Mouse (Mus musculus) kidney, adult 2 months (tissue): ENCODE measurements around the gene Fam13a. TPM values are rescaled to one million over a fixed set of nuclear protein-coding genes. Genes with fewer than 3 reads are reported as not detected.

ENCODE experiments used
- DNase-seq: peaks from one replicate; pipeline ENCODE4 v3.0.0; 2021
- H3K27ac ChIP-seq: fragments of 200-500 bp; 2 replicates; pipeline ENCODE4 v1.5.1; 2012; ENCODE audit warnings: low read depth, low read length, control low read depth, inconsistent platforms; ENCODE audit not compliant: insufficient read depth
- H3K27me3 ChIP-seq: fragments of 200-500 bp; replicated peaks from 2 replicates; pipeline ENCODE4 v1.6.1; 2012; ENCODE audit warnings: mild to moderate bottlenecking, moderate library complexity, low read length, inconsistent platforms; ENCODE audit not compliant: control insufficient read depth, insufficient read depth
- H3K36me3 ChIP-seq: fragments of 200-500 bp; 2 replicates; pipeline ENCODE4 v1.6.1; 2012; ENCODE audit warnings: mild to moderate bottlenecking, moderate library complexity, low read length, inconsistent platforms; ENCODE audit not compliant: control insufficient read depth, insufficient read depth
- H3K4me1 ChIP-seq: fragments of 200-500 bp; 2 replicates; pipeline ENCODE4 v1.6.1; 2011; ENCODE audit warnings: low read length; ENCODE audit not compliant: control insufficient read depth, insufficient read depth
- H3K4me3 ChIP-seq: fragments of 200-500 bp; 2 replicates; pipeline ENCODE4 v1.5.1; 2011; ENCODE audit warnings: mild to moderate bottlenecking, low read depth, low read length, control low read depth; ENCODE audit not compliant: insufficient read depth
- CTCF ChIP-seq: fragments of 200-500 bp; conservative IDR thresholded peaks from 2 replicates; pipeline ENCODE4 v1.5.1; 2011; ENCODE audit warnings: low read depth, mild to moderate bottlenecking, control low read depth, low read length, moderate library complexity, mixed read lengths; ENCODE audit not compliant: insufficient read depth, insufficient read length
- POLR2A ChIP-seq: fragments of 200-500 bp; IDR thresholded peaks from one replicate; pipeline ENCODE4 v1.6.1; 2011; ENCODE audit warnings: low read depth, low read length, control low read depth
- WGBS: fragments of 180-500 bp; shearing (Covaris S2); methylation state at CpG from one replicate; pipeline ENCODE4 v1.1.7; 2018; 5-methylcytosine and 5-hydroxymethylcytosine counted together
- polyA plus RNA-seq: library from polyadenylated mRNA; depleted of rRNA; stranded (reverse); fragments of >200 nt; gene quantifications from 2 replicates; pipeline ENCODE4 v1.2.3, GENCODE M21; 2012

Fam13a gene
- polyA plus RNA-seq, 1 experiment = 22.5 TPM

GRCm38 (mm10) chr6:59032748-59033147 lies 8.4 kb upstream of the Fam13a start:
- no peaks in the 10 kb centered on the region for H3K27me3 ChIP-seq
- H3K36me3 ChIP-seq = no peaks in the 10 kb centered on the region
- H3K4me1 ChIP-seq = no peaks in the 10 kb centered on the region
- 66% methylated on average over 5 of the region's 5 CpGs for whole genome bisulfite sequencing
- H3K27ac ChIP-seq = no peak overlapping the region
- no peak overlapping the region for H3K4me3 ChIP-seq
- TF ChIP-seq POLR2A (no peak), CTCF (no peak)
- DNase-seq = no peak

GRCm38 (mm10) chr6:59031539-59031938 lies 7.2 kb upstream of the Fam13a start:
- DNase-seq = no peak
- no peak for TF ChIP-seq CTCF
- no peak for TF ChIP-seq POLR2A
- Histone ChIP-seq H3K4me1 (no peaks in the 10 kb centered on the region), H3K27ac (no peak overlapping the region), H3K36me3 (no peaks in the 10 kb centered on the region), H3K27me3 (no peaks in the 10 kb centered on the region), H3K4me3 (no peak overlapping the region)
- WGBS = 93% methylated on average over 6 of the region's 6 CpGs

DNA sequence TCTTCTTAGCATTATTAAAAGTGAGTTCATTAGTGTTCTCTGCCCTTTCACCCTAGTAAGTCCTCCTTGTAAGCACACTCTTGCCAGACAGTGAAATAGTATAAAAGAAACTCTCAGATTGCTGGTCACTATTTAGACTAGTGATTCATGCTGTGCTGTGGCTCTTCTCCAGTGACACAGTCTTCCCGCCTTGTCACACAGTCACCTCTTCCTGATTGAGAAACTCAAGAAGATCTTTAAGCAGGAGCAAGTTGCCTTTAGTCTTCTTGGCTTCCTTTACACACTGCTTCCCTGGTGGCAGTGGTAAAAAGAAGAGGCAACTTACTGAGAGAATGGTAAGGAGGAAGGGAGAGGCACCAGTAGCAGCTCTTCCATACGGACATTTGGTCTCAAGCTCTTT lies 6.3 kb upstream of the Fam13a start:
- WGBS = 86% methylated on average over 2 of the region's 2 CpGs
- H3K4me3 ChIP-seq = no peak overlapping the region
- TF ChIP-seq POLR2A (no peak), CTCF (no peak)
- no peak overlapping the region for H3K27ac ChIP-seq
- H3K27me3 ChIP-seq = no peaks in the 10 kb centered on the region
- no peak for DNase-seq
- H3K4me1 ChIP-seq = no peaks in the 10 kb centered on the region
- no peaks in the 10 kb centered on the region for H3K36me3 ChIP-seq

DNA sequence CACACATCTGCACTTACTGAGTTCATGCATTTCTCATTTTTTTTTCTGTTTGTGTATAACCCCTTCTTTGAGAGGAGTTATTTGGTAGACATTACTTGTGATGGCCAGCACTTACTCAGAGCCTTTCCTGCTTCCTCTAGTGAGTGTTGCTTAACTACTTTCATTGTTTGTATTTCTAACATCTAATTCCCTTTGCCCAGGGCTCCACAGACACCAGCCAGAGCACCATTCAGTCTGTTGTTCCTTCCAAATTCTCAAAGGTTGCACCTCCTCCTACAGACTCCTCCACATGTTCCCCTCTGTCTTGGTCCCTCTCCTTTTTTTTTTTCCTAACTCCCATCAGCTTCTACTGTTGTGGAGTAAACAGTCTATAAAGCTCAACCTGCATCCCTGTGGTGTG lies 5.7 kb upstream of the Fam13a start:
- TF ChIP-seq POLR2A (no peak), CTCF (no peak)
- Histone ChIP-seq H3K27ac (no peak overlapping the region), H3K4me3 (no peak overlapping the region), H3K36me3 (no peaks in the 10 kb centered on the region), H3K27me3 (no peaks in the 10 kb centered on the region), H3K4me1 (no peaks in the 10 kb centered on the region)
- DNase-seq = no peak

DNA sequence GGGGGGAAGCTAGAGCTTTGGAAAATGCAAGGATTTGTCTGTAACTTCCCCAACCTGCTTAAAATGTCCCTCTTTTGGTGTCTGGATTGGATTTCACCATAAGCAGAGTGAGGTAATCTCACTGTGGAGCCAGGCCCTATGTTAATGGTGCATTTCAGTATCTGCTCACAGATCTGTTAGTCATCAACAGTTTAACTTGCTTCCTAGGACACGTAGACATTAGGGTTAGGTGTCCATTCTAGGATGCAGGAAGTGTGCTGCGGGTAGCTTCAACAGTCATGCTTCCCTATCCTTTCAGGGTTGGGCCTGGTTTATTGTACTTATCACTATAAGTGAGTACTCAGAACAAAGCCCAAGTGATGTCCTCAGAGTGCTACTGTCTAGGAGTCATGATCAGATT lies 4.5 kb upstream of the Fam13a start:
- DNase-seq = no peak
- WGBS = 75% methylated on average over 2 of the region's 2 CpGs
- no peaks in the 10 kb centered on the region; the same call in 1 of the 2 replicates for H3K4me1 ChIP-seq
- H3K4me3 ChIP-seq = no peak overlapping the region
- H3K27me3 ChIP-seq = no peaks in the 10 kb centered on the region
- TF ChIP-seq POLR2A (no peak), CTCF (no peak)
- no peak overlapping the region for H3K27ac ChIP-seq
- H3K36me3 ChIP-seq = no peaks in the 10 kb centered on the region

GRCm38 (mm10) chr6:59024806-59025205 lies 457 bp upstream of the Fam13a start:
- Histone ChIP-seq H3K36me3 (no peaks in the 10 kb centered on the region; the same call in 1 of the 2 replicates), H3K4me1 (peaks cover 10% of the 10 kb centered on the region; the same call in 1 of the 2 replicates), H3K4me3 (peak overlapping the region; percentile 66; the same call in 1 of the 2 replicates), H3K27me3 (no peaks in the 10 kb centered on the region), H3K27ac (peak overlapping the region; percentile 73; the same call in 1 of the 2 replicates)
- WGBS = 8% methylated on average over 3 of the region's 3 CpGs
- TF ChIP-seq POLR2A (no peak), CTCF (no peak)
- no peak for DNase-seq

DNA sequence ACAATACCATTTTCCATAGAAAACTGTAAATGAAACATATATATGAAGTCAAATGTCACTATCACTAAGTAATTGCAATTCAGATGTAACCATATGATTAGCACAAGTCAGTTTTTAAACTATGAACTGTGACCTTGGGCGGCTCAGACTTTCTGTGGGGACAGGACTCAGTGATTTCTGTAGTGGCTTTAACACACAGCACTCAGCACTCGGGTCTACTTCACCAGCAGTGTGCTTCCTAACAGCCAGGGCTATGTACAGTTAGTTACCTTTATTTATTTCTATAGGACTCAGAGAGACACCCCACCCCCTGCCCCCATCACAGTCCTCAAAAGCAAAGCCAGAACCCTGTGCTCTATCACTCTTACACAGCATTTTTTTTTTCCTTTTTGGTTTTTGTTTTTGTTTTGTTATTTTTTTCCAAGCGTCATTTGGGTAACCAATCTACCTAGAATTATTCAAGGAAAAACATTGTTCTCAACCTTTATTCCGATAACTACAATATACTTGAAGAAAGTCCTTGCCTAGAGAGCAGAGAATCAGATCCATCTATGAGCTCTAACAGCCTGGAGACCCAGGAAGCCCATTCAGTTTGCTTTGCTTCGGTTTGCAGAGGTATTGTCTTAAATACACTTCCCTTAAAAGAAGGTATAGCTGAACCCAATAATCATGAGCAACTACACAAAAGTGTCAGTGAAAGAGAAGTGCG lies 740 bp downstream of the Fam13a start:
- DNase-seq = peak; percentile 35
- 17% methylated on average over 6 of the region's 6 CpGs for WGBS
- Histone ChIP-seq H3K27me3 (no peaks in the 10 kb centered on the region), H3K36me3 (no peaks in the 10 kb centered on the region; the same call in 1 of the 2 replicates), H3K4me1 (peaks cover 13% of the 10 kb centered on the region; the same call in 1 of the 2 replicates), H3K4me3 (peak overlapping the region; percentile 66), H3K27ac (peak overlapping the region; percentile 42)
- TF ChIP-seq CTCF (no peak), POLR2A (no peak)
